Mouse (Mus musculus): ENCODE results near the gene Rpa1. TPM values are rescaled to one million over a fixed set of nuclear protein-coding genes. Genes with fewer than 3 reads are reported as not detected.

The Rpa1 gene
- polyA plus RNA-seq, 1 experiment from 2014 or later, result 123 TPM

DNA sequence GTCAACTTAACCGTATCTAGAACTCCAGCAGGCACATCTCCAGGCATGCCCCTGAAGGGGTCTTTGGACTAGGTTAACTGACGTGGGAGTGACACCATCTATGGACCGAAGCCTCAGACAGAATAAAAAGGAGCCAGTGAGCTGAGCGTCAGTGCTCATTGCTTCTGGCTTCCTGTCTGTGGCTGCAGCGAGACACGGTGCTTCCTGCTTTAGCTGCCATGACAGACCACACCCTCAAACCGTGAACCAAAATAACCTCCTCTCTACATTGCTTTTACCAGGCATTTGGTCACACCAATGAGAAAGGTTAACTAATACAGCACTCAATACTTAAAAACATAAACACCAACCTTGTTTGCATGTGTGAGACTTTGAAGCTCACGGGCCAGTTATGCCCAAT is 11.4 kb downstream of the Rpa1 start:
- Histone ChIP-seq H3K4me1 (ENCODE audit: control insufficient read depth, insufficient read depth, low read length) (no peaks in the 10 kb centered on the region), H3K4me3 (ENCODE audit: low read depth, low read length) (no peak overlapping the region), H3K27ac (ENCODE audit: low read depth, low read length) (no peak overlapping the region), H3K9ac (ENCODE audit: low read length) (no peak overlapping the region), H3K27me3 (ENCODE audit: control insufficient read depth, insufficient read depth, low read length) (no peaks in the 10 kb centered on the region), H3K36me3 (ENCODE audit: control insufficient read depth, insufficient read depth, low read length) (peaks cover 10% of the 10 kb centered on the region), H3K4me2 (ENCODE audit: low read depth) (no peak overlapping the region), H3K9me3 (ENCODE audit: control insufficient read depth, low read length) (no peaks in the 10 kb centered on the region)
- WGBS, result 86% methylated on average over 8 of the region's 8 CpGs
- ATAC-seq (ENCODE audit: insufficient read depth, low FRiP score, low TSS enrichment) (no peak), DNase-seq (ENCODE audit: low spot score) (no peak)

DNA sequence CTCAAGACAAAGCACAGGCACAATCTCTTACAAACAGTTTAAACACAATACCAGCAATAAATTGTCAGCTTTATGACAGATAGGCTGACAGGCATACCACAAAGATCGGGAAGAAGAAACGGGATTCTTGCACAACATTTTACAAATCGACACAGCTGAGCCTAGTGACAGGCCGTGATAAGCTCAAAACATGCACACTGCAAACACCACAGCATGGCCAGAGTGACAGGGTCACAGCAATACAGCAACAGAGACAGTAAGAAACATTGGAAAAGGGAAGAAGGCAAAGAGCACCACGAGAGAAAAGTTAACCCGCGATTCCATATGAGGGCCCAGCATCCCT is 22.2 kb downstream of the Rpa1 start:
- no peak overlapping the region for H3K9ac ChIP-seq (ENCODE audit: low read length)
- H3K4me2 ChIP-seq (ENCODE audit: low read depth), result no peak overlapping the region
- no peak overlapping the region for H3K4me3 ChIP-seq (ENCODE audit: low read depth, low read length)
- no peaks in the 10 kb centered on the region for H3K9me3 ChIP-seq (ENCODE audit: control insufficient read depth, low read length)
- no peaks in the 10 kb centered on the region for H3K27me3 ChIP-seq (ENCODE audit: control insufficient read depth, insufficient read depth, low read length)
- 87% methylated on average over 7 of the region's 7 CpGs for WGBS
- H3K27ac ChIP-seq (ENCODE audit: low read depth, low read length), result no peak overlapping the region
- H3K36me3 ChIP-seq (ENCODE audit: control insufficient read depth, insufficient read depth, low read length), result peaks cover 4% of the 10 kb centered on the region; the same call in 1 of the 2 replicates
- no peak for ATAC-seq (ENCODE audit: insufficient read depth, low FRiP score, low TSS enrichment)
- H3K4me1 ChIP-seq (ENCODE audit: control insufficient read depth, insufficient read depth, low read length), result no peaks in the 10 kb centered on the region
- DNase-seq (ENCODE audit: low spot score), result no peak

DNA sequence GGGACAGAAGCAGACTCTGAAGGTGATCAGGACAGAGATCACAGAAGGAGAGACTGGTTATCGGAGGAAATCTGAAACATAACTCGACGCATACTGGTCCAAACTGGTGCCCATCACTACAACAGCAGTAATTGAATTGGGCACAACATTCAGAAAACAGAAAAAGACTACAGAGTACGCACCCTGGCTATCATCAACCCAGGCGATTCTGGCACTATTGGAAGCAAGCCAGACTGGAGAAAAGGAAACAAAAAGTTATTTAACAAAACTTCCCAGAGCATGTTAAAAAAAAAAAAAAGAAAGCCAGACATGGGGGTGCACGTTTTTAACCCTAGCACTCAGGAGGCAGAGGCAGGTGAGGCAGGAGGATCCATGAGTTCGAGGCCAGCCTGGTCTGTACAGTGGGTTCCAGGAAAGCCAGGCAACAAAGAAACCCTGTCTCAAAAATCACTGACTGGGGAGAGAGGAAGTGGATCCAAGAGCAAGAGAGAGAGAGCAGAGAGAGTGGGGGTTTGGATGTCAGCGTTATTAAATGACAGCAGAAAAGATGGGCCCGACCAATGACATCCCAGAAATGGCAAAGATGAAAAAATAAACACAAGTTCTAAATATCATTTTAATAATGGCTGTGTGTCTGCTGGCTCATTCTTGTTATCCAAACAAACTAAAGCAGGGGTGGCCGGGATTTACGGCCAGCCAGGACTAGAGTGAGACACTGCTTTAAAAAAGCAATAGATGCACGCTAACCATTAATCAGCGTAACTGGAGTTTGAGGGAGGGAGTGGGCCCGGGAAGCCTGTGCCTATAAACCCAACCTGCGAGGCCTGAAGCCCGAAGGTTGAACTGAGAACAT is 22.8 kb downstream of the Rpa1 start:
- H3K36me3 ChIP-seq (ENCODE audit: control insufficient read depth, insufficient read depth, low read length), result peaks cover 4% of the 10 kb centered on the region; the same call in 1 of the 2 replicates
- H3K9ac ChIP-seq (ENCODE audit: low read length), result no peak overlapping the region
- no peak overlapping the region for H3K27ac ChIP-seq (ENCODE audit: low read depth, low read length)
- ATAC-seq (ENCODE audit: insufficient read depth, low FRiP score, low TSS enrichment) (no peak), DNase-seq (ENCODE audit: low spot score) (no peak)
- H3K27me3 ChIP-seq (ENCODE audit: control insufficient read depth, insufficient read depth, low read length), result no peaks in the 10 kb centered on the region
- H3K4me3 ChIP-seq (ENCODE audit: low read depth, low read length), result no peak overlapping the region
- 81% methylated on average over 16 of the region's 16 CpGs for WGBS
- no peak overlapping the region for H3K4me2 ChIP-seq (ENCODE audit: low read depth)
- H3K9me3 ChIP-seq (ENCODE audit: control insufficient read depth, low read length), result no peaks in the 10 kb centered on the region
- H3K4me1 ChIP-seq (ENCODE audit: control insufficient read depth, insufficient read depth, low read length), result no peaks in the 10 kb centered on the region

DNA sequence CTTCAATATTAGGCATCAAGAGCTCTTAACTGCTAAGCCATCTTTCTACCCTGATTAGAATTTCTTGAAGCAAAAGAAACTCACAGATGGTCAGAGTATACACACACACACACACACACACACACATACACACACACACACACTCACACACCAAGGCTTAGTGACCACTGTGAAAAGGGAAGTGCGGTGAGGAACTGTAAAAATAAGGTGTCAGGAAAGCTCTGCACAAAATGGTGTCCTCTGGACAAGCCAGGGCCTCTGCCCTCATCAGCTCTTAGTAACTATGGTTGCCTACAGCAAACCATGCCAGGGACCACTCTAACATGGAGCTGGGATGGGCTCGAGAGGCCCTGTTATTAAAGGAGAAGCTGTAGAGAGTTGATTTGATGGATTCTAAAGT is 23.7 kb downstream of the Rpa1 start:
- DNase-seq (ENCODE audit: low spot score) (no peak), ATAC-seq (ENCODE audit: insufficient read depth, low FRiP score, low TSS enrichment) (no peak)
- H3K9ac ChIP-seq (ENCODE audit: low read length), result no peak overlapping the region
- H3K9me3 ChIP-seq (ENCODE audit: control insufficient read depth, low read length), result no peaks in the 10 kb centered on the region
- H3K4me1 ChIP-seq (ENCODE audit: control insufficient read depth, insufficient read depth, low read length), result no peaks in the 10 kb centered on the region
- no peak overlapping the region for H3K27ac ChIP-seq (ENCODE audit: low read depth, low read length)
- no peak overlapping the region for H3K4me2 ChIP-seq (ENCODE audit: low read depth)
- H3K4me3 ChIP-seq (ENCODE audit: low read depth, low read length), result no peak overlapping the region
- H3K36me3 ChIP-seq (ENCODE audit: control insufficient read depth, insufficient read depth, low read length), result peaks cover 4% of the 10 kb centered on the region; the same call in 1 of the 2 replicates
- no peaks in the 10 kb centered on the region for H3K27me3 ChIP-seq (ENCODE audit: control insufficient read depth, insufficient read depth, low read length)
- 89% methylated on average over 2 of the region's 2 CpGs for WGBS

DNA sequence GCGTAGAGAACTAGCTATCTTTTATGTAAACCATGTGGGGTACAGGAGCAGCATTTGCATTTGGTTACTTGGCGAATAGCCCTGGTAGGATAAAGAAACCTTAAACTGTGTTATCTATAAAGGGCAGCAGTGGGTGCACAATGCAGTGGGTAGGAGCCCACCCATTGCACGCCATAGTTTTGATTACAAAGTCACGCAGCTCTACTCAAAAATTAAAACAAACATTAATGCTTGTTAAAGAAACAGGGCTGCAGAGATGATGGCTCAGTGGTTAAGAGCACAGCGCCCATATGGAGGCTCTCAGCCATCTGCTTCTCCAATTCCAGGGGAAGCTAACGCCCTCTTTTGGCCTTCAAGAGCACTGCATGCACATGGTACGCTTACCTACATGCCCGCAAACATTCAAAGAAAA is 24.8 kb downstream of the Rpa1 start:
- ATAC-seq (ENCODE audit: insufficient read depth, low FRiP score, low TSS enrichment) (no peak), DNase-seq (ENCODE audit: low spot score) (no peak)
- Histone ChIP-seq H3K9ac (ENCODE audit: low read length) (no peak overlapping the region), H3K4me1 (ENCODE audit: control insufficient read depth, insufficient read depth, low read length) (no peaks in the 10 kb centered on the region), H3K27me3 (ENCODE audit: control insufficient read depth, insufficient read depth, low read length) (no peaks in the 10 kb centered on the region), H3K9me3 (ENCODE audit: control insufficient read depth, low read length) (no peaks in the 10 kb centered on the region), H3K27ac (ENCODE audit: low read depth, low read length) (no peak overlapping the region), H3K4me3 (ENCODE audit: low read depth, low read length) (no peak overlapping the region), H3K36me3 (ENCODE audit: control insufficient read depth, insufficient read depth, low read length) (peaks cover 4% of the 10 kb centered on the region), H3K4me2 (ENCODE audit: low read depth) (no peak overlapping the region)
- 82% methylated on average over 8 of the region's 8 CpGs for WGBS

DNA sequence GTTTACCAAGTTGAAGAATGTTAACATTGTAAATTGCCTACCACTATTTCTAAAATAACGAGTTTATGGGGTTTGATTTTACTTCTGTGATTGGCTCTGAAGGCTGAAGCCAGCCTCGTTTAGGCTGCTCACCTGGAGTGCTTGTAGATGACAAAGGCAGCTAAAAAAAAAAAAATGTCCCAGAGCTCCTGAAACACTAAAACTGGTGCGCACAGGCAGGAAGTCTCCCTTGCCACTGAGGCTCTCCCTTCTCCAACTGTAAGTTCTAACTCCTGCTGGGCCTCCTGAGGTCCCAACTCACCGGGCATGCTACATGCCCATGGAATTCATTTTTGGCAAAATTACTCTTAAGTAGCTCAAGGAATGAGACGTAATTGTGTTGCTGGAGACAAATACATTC is 28.9 kb downstream of the Rpa1 start:
- H3K9me3 ChIP-seq (ENCODE audit: control insufficient read depth, low read length), result no peaks in the 10 kb centered on the region
- no peaks in the 10 kb centered on the region for H3K4me1 ChIP-seq (ENCODE audit: control insufficient read depth, insufficient read depth, low read length)
- DNase-seq (ENCODE audit: low spot score) (no peak), ATAC-seq (ENCODE audit: insufficient read depth, low FRiP score, low TSS enrichment) (no peak)
- H3K4me3 ChIP-seq (ENCODE audit: low read depth, low read length), result no peak overlapping the region
- peaks cover 5% of the 10 kb centered on the region for H3K36me3 ChIP-seq (ENCODE audit: control insufficient read depth, insufficient read depth, low read length)
- no peak overlapping the region for H3K9ac ChIP-seq (ENCODE audit: low read length)
- H3K27ac ChIP-seq (ENCODE audit: low read depth, low read length), result no peak overlapping the region
- no peak overlapping the region for H3K4me2 ChIP-seq (ENCODE audit: low read depth)
- 69% methylated on average over 5 of the region's 5 CpGs for WGBS
- no peaks in the 10 kb centered on the region for H3K27me3 ChIP-seq (ENCODE audit: control insufficient read depth, insufficient read depth, low read length)

DNA sequence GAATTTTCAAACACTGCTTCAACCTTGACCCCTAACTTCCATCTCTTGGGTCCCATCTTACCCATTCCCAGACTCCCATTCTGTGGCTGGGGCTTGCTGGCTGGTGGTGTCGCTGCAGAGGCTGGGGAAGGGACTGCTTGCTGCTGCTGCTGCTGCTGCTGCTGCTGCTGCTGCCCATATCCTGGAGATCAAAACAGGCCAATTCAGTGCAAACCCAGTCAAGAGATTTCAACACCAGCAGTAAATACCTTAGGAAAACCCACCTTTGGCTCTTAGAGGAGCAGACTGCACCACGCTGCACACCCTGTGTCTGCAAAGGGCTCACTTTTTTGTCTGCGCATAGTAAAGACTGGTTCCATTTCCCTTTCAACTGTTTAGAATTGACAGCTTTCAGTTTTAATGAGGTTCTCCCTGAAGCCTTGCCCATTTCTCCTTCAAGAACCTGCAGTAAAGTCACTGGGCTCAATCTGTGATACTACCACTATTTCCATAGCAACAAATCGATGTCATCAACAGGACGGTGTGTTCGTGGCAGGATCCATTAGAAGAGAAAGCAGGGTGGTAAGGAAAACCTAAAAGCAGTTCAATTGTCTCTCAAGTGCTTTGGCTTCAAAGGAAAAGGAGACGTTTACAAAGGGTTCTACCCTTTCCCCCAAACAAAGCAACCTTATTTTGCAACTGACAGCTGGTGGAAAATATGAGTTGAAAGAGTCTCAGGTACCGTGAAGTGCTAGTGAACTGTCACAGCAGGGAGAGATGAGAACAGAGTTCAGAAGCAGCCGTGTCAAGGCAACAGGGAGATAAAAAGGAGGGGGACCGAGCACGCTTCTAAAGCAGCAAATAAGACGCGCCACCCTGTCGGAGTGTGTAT is 29.5 kb downstream of the Rpa1 start:
- no peak overlapping the region for H3K9ac ChIP-seq (ENCODE audit: low read length)
- no peak overlapping the region for H3K27ac ChIP-seq (ENCODE audit: low read depth, low read length)
- H3K4me1 ChIP-seq (ENCODE audit: control insufficient read depth, insufficient read depth, low read length), result no peaks in the 10 kb centered on the region
- no peaks in the 10 kb centered on the region for H3K27me3 ChIP-seq (ENCODE audit: control insufficient read depth, insufficient read depth, low read length)
- no peak overlapping the region for H3K4me2 ChIP-seq (ENCODE audit: low read depth)
- ATAC-seq (ENCODE audit: insufficient read depth, low FRiP score, low TSS enrichment) (no peak), DNase-seq (ENCODE audit: low spot score) (no peak)
- no peaks in the 10 kb centered on the region for H3K9me3 ChIP-seq (ENCODE audit: control insufficient read depth, low read length)
- WGBS, result 65% methylated on average over 14 of the region's 14 CpGs
- H3K36me3 ChIP-seq (ENCODE audit: control insufficient read depth, insufficient read depth, low read length), result peaks cover 6% of the 10 kb centered on the region
- H3K4me3 ChIP-seq (ENCODE audit: low read depth, low read length), result no peak overlapping the region

DNA sequence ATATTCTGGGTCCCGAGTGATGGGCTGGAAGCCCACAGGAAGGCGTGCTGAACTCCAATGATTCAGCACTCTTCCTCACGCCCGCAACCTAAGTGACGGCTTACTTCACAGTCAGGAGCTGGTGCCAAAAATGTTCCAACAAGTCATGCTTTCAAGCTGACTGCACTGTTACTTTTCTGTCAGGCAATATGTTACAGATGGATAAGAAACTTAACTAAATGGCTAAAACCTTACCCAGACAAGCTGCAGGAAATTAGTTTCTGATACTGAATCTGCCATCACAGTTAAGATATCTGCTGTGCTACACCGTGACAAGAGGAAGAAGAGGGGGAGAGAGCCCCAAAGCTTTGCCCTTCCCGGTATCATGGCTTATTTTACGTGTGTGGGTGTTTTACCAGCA is 34.3 kb downstream of the Rpa1 start:
- Histone ChIP-seq H3K27me3 (ENCODE audit: control insufficient read depth, insufficient read depth, low read length) (no peaks in the 10 kb centered on the region), H3K27ac (ENCODE audit: low read depth, low read length) (no peak overlapping the region), H3K4me2 (ENCODE audit: low read depth) (no peak overlapping the region), H3K4me3 (ENCODE audit: low read depth, low read length) (no peak overlapping the region), H3K4me1 (ENCODE audit: control insufficient read depth, insufficient read depth, low read length) (no peaks in the 10 kb centered on the region), H3K36me3 (ENCODE audit: control insufficient read depth, insufficient read depth, low read length) (peaks cover 12% of the 10 kb centered on the region), H3K9me3 (ENCODE audit: control insufficient read depth, low read length) (no peaks in the 10 kb centered on the region), H3K9ac (ENCODE audit: low read length) (no peak overlapping the region)
- ATAC-seq (ENCODE audit: insufficient read depth, low FRiP score, low TSS enrichment) (no peak), DNase-seq (ENCODE audit: low spot score) (no peak)
- 94% methylated on average over 8 of the region's 8 CpGs for whole genome bisulfite sequencing

All from neural tube, embryonic 11.5 days (tissue).